Mouse (Mus musculus) cortical plate, adult 2 months (tissue): ENCODE results near the gene Tbc1d1.

Experiments used
- CTCF ChIP-seq: fragments of 200-500 bp; IDR thresholded peaks from 2 replicates; pipeline ENCODE4 v1.5.1; 2011; ENCODE audit warnings: mild to moderate bottlenecking, control low read depth, low read length; ENCODE audit not compliant: insufficient read depth; ENCODE audit errors: extremely low read depth
- POLR2A ChIP-seq: fragments of 200-500 bp; IDR thresholded peaks from 2 replicates; pipeline ENCODE4 v1.6.1; 2011; ENCODE audit warnings: mild to moderate bottlenecking, low read length, control low read depth; ENCODE audit not compliant: insufficient read depth; ENCODE audit errors: extremely low read depth

DNA sequence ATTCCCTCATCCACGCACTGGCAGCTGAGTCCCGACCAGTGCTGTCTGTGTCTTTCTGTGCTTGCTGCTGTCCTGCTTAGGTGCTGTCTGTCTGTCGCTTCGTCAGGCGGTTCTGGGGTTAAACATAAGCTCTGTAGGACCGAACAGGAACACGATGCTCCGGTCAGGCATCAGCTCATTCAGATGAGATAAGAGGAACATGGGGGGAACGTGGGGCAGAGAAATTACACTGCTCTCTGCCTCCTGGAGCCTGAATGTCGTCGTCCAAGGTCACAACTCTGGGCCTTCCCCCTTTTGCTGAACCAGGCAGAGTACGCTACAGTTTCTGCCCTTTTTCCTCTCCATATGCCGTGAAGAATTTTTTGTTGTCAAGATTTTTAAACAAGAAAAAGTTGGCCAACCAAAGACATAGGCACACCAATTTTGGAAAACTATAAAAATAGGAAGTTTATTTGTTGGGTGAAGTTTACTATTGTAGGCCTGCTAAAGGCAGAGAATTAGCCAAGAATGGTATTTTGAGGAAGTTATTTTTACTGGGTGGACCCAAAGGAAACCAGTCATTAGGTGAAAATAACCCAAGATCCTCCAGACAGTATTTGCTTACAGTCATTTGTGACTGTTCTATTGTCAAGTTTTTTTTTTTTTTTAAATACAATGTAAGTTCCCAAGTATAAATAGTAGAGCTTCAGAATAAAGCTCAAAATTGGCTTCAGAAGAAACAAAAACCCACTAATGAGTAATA is 85.0 kb downstream of the Tbc1d1 start:
- TF ChIP-seq CTCF (no peak), POLR2A (no peak)
